Mouse (Mus musculus): ENCODE measurements at regions not wholly inside any gene's neighbourhood (a gene's known extent, or its start where the extent isn't known, plus 50 kb on each side); places are given as distances from the start of the nearest gene placed in this dataset.

GRCm38 (mm10) chr13:117472726-117473125, 129.4 kb upstream of the Hcn1 start:
- no peaks in the 10 kb centered on the region for H3K27me3 ChIP-seq (ENCODE audit: control insufficient read depth, insufficient read depth, low read length, poor library complexity, severe bottlenecking)
- TF ChIP-seq POLR2A (IDR thresholded peaks at IDR 0.05; ENCODE audit: insufficient read depth, low read length) = no peak
- no peak overlapping the region for H3K27ac ChIP-seq (ENCODE audit: insufficient read depth, low read length)
- H3K4me3 ChIP-seq (ENCODE audit: low read depth, low read length) = no peak overlapping the region
- no peaks in the 10 kb centered on the region for H3K4me1 ChIP-seq (ENCODE audit: control insufficient read depth, insufficient read depth, low read length)
- no peaks in the 10 kb centered on the region for H3K36me3 ChIP-seq (ENCODE audit: control insufficient read depth, insufficient read depth, low read length, poor library complexity, severe bottlenecking)
- no peaks in the 10 kb centered on the region for H3K9me3 ChIP-seq (replicated peaks; ENCODE audit: control insufficient read depth, insufficient read depth, low read length, poor library complexity, severe bottlenecking)
- H3K9ac ChIP-seq (ENCODE audit: low read depth, poor library complexity, severe bottlenecking) = no peak overlapping the region

- Histone ChIP-seq H3K4me1 (ENCODE audit: control insufficient read depth, insufficient read depth, low read length) (no peaks in the 10 kb centered on the region), H3K4me3 (ENCODE audit: low read depth, low read length) (no peak overlapping the region), H3K27ac (ENCODE audit: insufficient read depth, low read length) (no peak overlapping the region), H3K9ac (ENCODE audit: low read depth, poor library complexity, severe bottlenecking) (no peak overlapping the region), H3K36me3 (ENCODE audit: control insufficient read depth, insufficient read depth, low read length, poor library complexity, severe bottlenecking) (no peaks in the 10 kb centered on the region), H3K9me3 (replicated peaks; ENCODE audit: control insufficient read depth, insufficient read depth, low read length, poor library complexity, severe bottlenecking) (no peaks in the 10 kb centered on the region), H3K27me3 (ENCODE audit: control insufficient read depth, insufficient read depth, low read length, poor library complexity, severe bottlenecking) (no peaks in the 10 kb centered on the region)
- TF ChIP-seq POLR2A (IDR thresholded peaks at IDR 0.05; ENCODE audit: insufficient read depth, low read length) = no peak
- TF ChIP-seq CTCF (IDR thresholded peaks at IDR 0.05; ENCODE audit: low read depth, low read length) = no peak
- no peak for TF ChIP-seq EP300 (IDR thresholded peaks at IDR 0.05; ENCODE audit: insufficient read depth, low read depth, low read length)
Measured at GRCm38 (mm10) chr13:117482624-117483023, 119.5 kb upstream of the Hcn1 start.

- TF ChIP-seq POLR2A (IDR thresholded peaks at IDR 0.05; ENCODE audit: insufficient read depth, low read length) (no peak), CTCF (IDR thresholded peaks at IDR 0.05; ENCODE audit: low read depth, low read length) (no peak), EP300 (IDR thresholded peaks at IDR 0.05; ENCODE audit: insufficient read depth, low read depth, low read length) (no peak)
- Histone ChIP-seq H3K36me3 (ENCODE audit: control insufficient read depth, insufficient read depth, low read length, poor library complexity, severe bottlenecking) (no peaks in the 10 kb centered on the region), H3K4me1 (ENCODE audit: control insufficient read depth, insufficient read depth, low read length) (no peaks in the 10 kb centered on the region), H3K9me3 (replicated peaks; ENCODE audit: control insufficient read depth, insufficient read depth, low read length, poor library complexity, severe bottlenecking) (peaks cover 7% of the 10 kb centered on the region; the same call in 1 of the 2 replicates), H3K27ac (ENCODE audit: insufficient read depth, low read length) (no peak overlapping the region), H3K4me3 (ENCODE audit: low read depth, low read length) (no peak overlapping the region), H3K27me3 (ENCODE audit: control insufficient read depth, insufficient read depth, low read length, poor library complexity, severe bottlenecking) (no peaks in the 10 kb centered on the region), H3K9ac (ENCODE audit: low read depth, poor library complexity, severe bottlenecking) (no peak overlapping the region)
Measured at GRCm38 (mm10) chr13:117508746-117509145, 93.4 kb upstream of the Hcn1 start.

DNA sequence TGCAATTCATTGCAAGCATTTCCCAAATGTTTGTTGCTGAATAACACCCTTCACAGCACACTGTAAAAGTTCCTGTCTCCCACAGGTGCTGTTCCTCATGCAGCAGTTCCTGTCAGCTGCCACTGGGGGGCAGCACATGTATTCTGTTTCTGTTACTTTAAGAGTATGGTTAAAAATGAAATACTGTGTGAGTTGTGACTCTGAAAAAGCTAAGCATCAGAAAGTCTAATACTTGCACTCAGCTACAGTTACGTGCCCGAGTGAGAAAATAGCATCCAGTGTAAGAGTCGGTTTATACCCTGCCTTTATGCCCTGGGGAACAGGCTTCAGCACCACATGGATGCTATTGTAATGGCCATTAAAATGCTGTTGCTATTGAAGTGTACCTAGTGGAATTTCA, 52.0 kb upstream of the Hcn1 start:
- H3K9me3 ChIP-seq (replicated peaks; ENCODE audit: control insufficient read depth, insufficient read depth, low read length, poor library complexity, severe bottlenecking) = no peaks in the 10 kb centered on the region
- no peaks in the 10 kb centered on the region for H3K27me3 ChIP-seq (ENCODE audit: control insufficient read depth, insufficient read depth, low read length, poor library complexity, severe bottlenecking)

More for the DNA sequence above, 52.0 kb upstream of the Hcn1 start:
- Histone ChIP-seq H3K4me3 (ENCODE audit: low read depth, low read length) (no peak overlapping the region), H3K27ac (ENCODE audit: insufficient read depth, low read length) (no peak overlapping the region), H3K9ac (ENCODE audit: low read depth, poor library complexity, severe bottlenecking) (no peak overlapping the region), H3K36me3 (ENCODE audit: control insufficient read depth, insufficient read depth, low read length, poor library complexity, severe bottlenecking) (no peaks in the 10 kb centered on the region), H3K4me1 (ENCODE audit: control insufficient read depth, insufficient read depth, low read length) (no peaks in the 10 kb centered on the region)
- TF ChIP-seq CTCF (IDR thresholded peaks at IDR 0.05; ENCODE audit: low read depth, low read length) (peak; percentile 74), POLR2A (IDR thresholded peaks at IDR 0.05; ENCODE audit: insufficient read depth, low read length) (no peak), EP300 (IDR thresholded peaks at IDR 0.05; ENCODE audit: insufficient read depth, low read depth, low read length) (no peak)
